19 mouse cellular contexts compared by ENCODE assay signal in genomic region chr10:17284858-17285257, GRCm38 (mm10).
"Had no signal": no experiment of that assay in that cellular context is flagged by ENCODE, and none has a peak within 500 bp of the region (broad histone marks: within the 10 kb centered on the region; RNA-seq: fewer than 3 reads in every experiment).

No protein-coding gene starts in this region.

- H3K4me3 ChIP-seq: liver, embryonic 13.5 days; liver, embryonic 15.5 days; lung, embryonic 15.5 days; megakaryocyte, embryonic 14.5 days; midbrain, embryonic 12.5 days; stomach, embryonic 15.5 days had no signal

- ATAC-seq: liver, postnatal 0 days; lung, postnatal 0 days; midbrain, embryonic 16.5 days had no signal

- H3K36me3 ChIP-seq: liver, embryonic 13.5 days; liver, embryonic 15.5 days; lung, embryonic 15.5 days; midbrain, embryonic 12.5 days; stomach, embryonic 15.5 days had no signal

- H3K4me1 ChIP-seq: liver, embryonic 13.5 days; liver, embryonic 15.5 days; lung, embryonic 15.5 days; stomach, embryonic 15.5 days had no signal

- H3K9me3 ChIP-seq: liver, embryonic 13.5 days; liver, embryonic 15.5 days; lung, embryonic 15.5 days; midbrain, embryonic 12.5 days; stomach, embryonic 15.5 days had no signal

- H3K27me3 ChIP-seq: liver, embryonic 13.5 days; liver, embryonic 15.5 days; lung, embryonic 15.5 days; megakaryocyte, embryonic 14.5 days; midbrain, embryonic 12.5 days; stomach, embryonic 15.5 days had no signal

- H3K4me2 ChIP-seq: liver, embryonic 13.5 days; liver, embryonic 15.5 days; lung, embryonic 15.5 days; midbrain, embryonic 12.5 days; stomach, embryonic 15.5 days had no signal

- DNase-seq: liver, embryonic 13.5 days; liver, postnatal 0 days; lung, adult 2 months; lung, postnatal 14 days; lung, postnatal 36 days; midbrain, embryonic 14.5 days; right cerebral cortex, postnatal 14 days; thymus, adult 2 months; thymus, postnatal 25 days; thymus, postnatal 4 days had no signal

- H3K27ac ChIP-seq: liver, embryonic 13.5 days; liver, embryonic 15.5 days; lung, embryonic 15.5 days; macrophage; midbrain, embryonic 12.5 days; stomach, embryonic 15.5 days; stomach, postnatal 0 days had no signal

- H3K9ac ChIP-seq: liver, embryonic 13.5 days; liver, embryonic 15.5 days; liver, postnatal 0 days; lung, embryonic 15.5 days; midbrain, embryonic 12.5 days; stomach, embryonic 15.5 days had no signal
